Mouse (Mus musculus) cerebellum, adult 2 months (tissue): ENCODE data around the gene Nup153. TPM values are rescaled to one million over a fixed set of nuclear protein-coding genes. Genes with fewer than 3 reads are reported as not detected.

ENCODE experiments used
- DNase-seq, 2 experiments: peaks; one replicate each; pipeline ENCODE4 v3.0.0; 2021
- H3K27ac ChIP-seq: fragments of 200-500 bp; 2 replicates; pipeline ENCODE4 v1.5.1; 2012; ENCODE audit warnings: low read length, control low read depth, inconsistent platforms; ENCODE audit not compliant: insufficient read depth
- H3K27me3 ChIP-seq: fragments of 200-500 bp; 2 replicates; pipeline ENCODE4 v1.6.1; 2012; ENCODE audit warnings: inconsistent platforms, mild to moderate bottlenecking, low read length, moderate library complexity; ENCODE audit not compliant: control insufficient read depth, insufficient read depth
- H3K4me1 ChIP-seq: fragments of 200-500 bp; 2 replicates; pipeline ENCODE4 v1.6.1; 2011; ENCODE audit warnings: low read length; ENCODE audit not compliant: control insufficient read depth, insufficient read depth
- H3K4me3 ChIP-seq: fragments of 200-500 bp; replicated peaks from 2 replicates; pipeline ENCODE3; 2011; ENCODE audit warnings: mild to moderate bottlenecking, low read depth, low read length, control low read depth; ENCODE audit not compliant: insufficient read depth
- CTCF ChIP-seq: fragments of 200-500 bp; IDR thresholded peaks from 2 replicates; pipeline ENCODE4 v1.5.1; 2011; ENCODE audit warnings: low read depth, mild to moderate bottlenecking, control low read depth, low read length, moderate library complexity, borderline replicate concordance; ENCODE audit not compliant: insufficient read depth
- POLR2A ChIP-seq: fragments of 200-500 bp; IDR thresholded peaks from 2 replicates; pipeline ENCODE4 v1.6.1; 2011; ENCODE audit warnings: low read length, control low read depth, borderline replicate concordance; ENCODE audit not compliant: insufficient read depth
- WGBS: fragments of 180-500 bp; shearing (Covaris S2); methylation state at CpG from one replicate; pipeline ENCODE4 v1.1.7; 2018; 5-methylcytosine and 5-hydroxymethylcytosine counted together
- polyA plus RNA-seq: library from polyadenylated mRNA; depleted of rRNA; stranded (reverse); fragments of >200 nt; gene quantifications from 2 replicates; pipeline ENCODE4 v1.2.3, GENCODE M21; 2012; rRNA removed

The Nup153 gene
- polyA plus RNA-seq = 33.8 and 36.9 TPM in 2 replicates

GRCm38 (mm10) chr13:46727837-46728268, at the start of gene Nup153:
Gene Nup153 (minus strand): TSS chr13:46727940.
- peak; percentile 99 to 100 for DNase-seq
- Histone ChIP-seq H3K4me1 (no peaks in the 10 kb centered on the region; the same call in 1 of the 2 replicates), H3K4me3 (peak within 1 kb of the TSS; percentile 73), H3K27ac (peak within 1 kb of the TSS; percentile 52), H3K27me3 (no peaks in the 10 kb centered on the region)
- WGBS = under 1% methylated on average over 51 of the region's 51 CpGs
- TF ChIP-seq POLR2A = peak; percentile 83; the same call in 1 of the 2 replicates
- no peak for TF ChIP-seq CTCF

- DNase-seq = no peak
- TF ChIP-seq POLR2A (no peak), CTCF (no peak)
- 94% methylated on average over 3 of the region's 3 CpGs for WGBS
- Histone ChIP-seq H3K4me1 (no peaks in the 10 kb centered on the region; the same call in 1 of the 2 replicates), H3K27ac (no peak overlapping the region), H3K27me3 (no peaks in the 10 kb centered on the region), H3K4me3 (no peak overlapping the region)
Measured at GRCm38 (mm10) chr13:46777461-46777860, 49.7 kb upstream of the Nup153 start.

GRCm38 (mm10) chr13:46776636-46777305, 49.0 kb upstream of the Nup153 start:
- Histone ChIP-seq H3K4me3 (no peak overlapping the region), H3K4me1 (no peaks in the 10 kb centered on the region; the same call in 1 of the 2 replicates), H3K27ac (no peak overlapping the region), H3K27me3 (no peaks in the 10 kb centered on the region)
- TF ChIP-seq CTCF (no peak), POLR2A (no peak)
- 73% methylated on average over 14 of the region's 14 CpGs for WGBS
- DNase-seq = no peak

- Histone ChIP-seq H3K27ac (no peak overlapping the region), H3K4me1 (no peaks in the 10 kb centered on the region; the same call in 1 of the 2 replicates), H3K4me3 (no peak overlapping the region), H3K27me3 (no peaks in the 10 kb centered on the region)
- 95% methylated on average over 5 of the region's 5 CpGs for WGBS
- no peak for DNase-seq
- TF ChIP-seq CTCF (no peak), POLR2A (no peak)
Measured at GRCm38 (mm10) chr13:46774998-46775397, 47.3 kb upstream of the Nup153 start.

GRCm38 (mm10) chr13:46772581-46772980, 44.8 kb upstream of the Nup153 start:
- Histone ChIP-seq H3K4me3 (no peak overlapping the region), H3K4me1 (no peaks in the 10 kb centered on the region), H3K27ac (no peak overlapping the region), H3K27me3 (no peaks in the 10 kb centered on the region)
- DNase-seq = no peak
- 98% methylated on average over 13 of the region's 13 CpGs for WGBS
- TF ChIP-seq POLR2A (no peak), CTCF (no peak)

GRCm38 (mm10) chr13:46765361-46765760, 37.6 kb upstream of the Nup153 start:
- no peak for DNase-seq
- TF ChIP-seq POLR2A (no peak), CTCF (no peak)
- no peaks in the 10 kb centered on the region for H3K4me1 ChIP-seq

GRCm38 (mm10) chr13:46763210-46763609, 35.5 kb upstream of the Nup153 start:
- 97% methylated on average over 9 of the region's 9 CpGs for WGBS
- no peaks in the 10 kb centered on the region for H3K27me3 ChIP-seq
- H3K4me3 ChIP-seq = no peak overlapping the region
- no peak for TF ChIP-seq CTCF
- no peak for TF ChIP-seq POLR2A
- no peak for DNase-seq
- no peaks in the 10 kb centered on the region for H3K4me1 ChIP-seq
- H3K27ac ChIP-seq = no peak overlapping the region

More at GRCm38 (mm10) chr13:46765361-46765760, 37.6 kb upstream of the Nup153 start:
- Histone ChIP-seq H3K4me3 (no peak overlapping the region), H3K27me3 (no peaks in the 10 kb centered on the region), H3K27ac (no peak overlapping the region)
- 99% methylated on average over 2 of the region's 2 CpGs for WGBS

- TF ChIP-seq POLR2A (no peak), CTCF (no peak)
- Histone ChIP-seq H3K27me3 (no peaks in the 10 kb centered on the region), H3K27ac (no peak overlapping the region), H3K4me1 (no peaks in the 10 kb centered on the region), H3K4me3 (no peak overlapping the region)
- WGBS = 42% methylated on average over 6 of the region's 6 CpGs
- no peak for DNase-seq
Measured at GRCm38 (mm10) chr13:46760921-46761320, 33.2 kb upstream of the Nup153 start.
